Mouse (Mus musculus) testis, adult 10 weeks (tissue): ENCODE measurements around the gene Rprd1b. TPM values are rescaled to one million over a fixed set of nuclear protein-coding genes. Genes with fewer than 3 reads are reported as not detected.

Source experiments
- polyA plus RNA-seq: library from polyadenylated mRNA; stranded (reverse); fragments of 350-450 nt; fragmentation: Illumina TruSeq; extraction: RNeasy Lipid Tissue Mini Kit (QIAGEN cat#74804); gene quantifications from one replicate; pipeline ENCODE4 v1.2.3, GENCODE M21; 2014; ENCODE audit warnings: low read depth, low replicate concordance

Gene Rprd1b
- 6.8 TPM for polyA plus RNA-seq

DNA sequence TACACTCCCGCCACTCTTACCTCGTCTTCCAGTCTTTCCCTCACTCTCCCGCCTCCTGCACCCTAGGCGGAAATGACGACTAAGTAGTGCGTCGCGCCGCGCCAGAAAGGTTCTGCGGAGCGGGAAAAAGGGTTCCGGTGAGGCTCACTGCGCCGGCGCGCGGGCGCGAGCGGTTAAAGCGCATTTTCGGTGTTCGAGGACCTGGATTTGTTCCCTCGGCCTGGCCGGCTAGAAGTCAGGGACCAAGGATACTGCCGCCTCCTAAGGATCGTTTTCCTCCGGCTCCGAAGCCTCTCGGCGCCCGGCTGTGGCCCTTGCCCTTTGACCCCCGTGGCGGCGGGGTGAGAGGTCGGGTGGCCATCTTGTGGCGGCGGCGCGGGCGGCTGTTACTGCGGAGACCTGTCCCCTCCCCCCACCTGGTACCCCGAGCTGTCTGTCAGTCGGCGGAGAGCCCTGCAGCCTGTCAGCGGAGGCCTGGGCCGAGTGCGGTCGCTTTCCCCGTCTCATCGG is at the start of gene Rprd1b, which contains the start of gene Tti1:
TSS of gene Rprd1b (plus strand) at position 144 of the 510 bp plus-strand sequence.
TSS of gene Tti1 (minus strand) at position 80 of the 510 bp plus-strand sequence.

DNA sequence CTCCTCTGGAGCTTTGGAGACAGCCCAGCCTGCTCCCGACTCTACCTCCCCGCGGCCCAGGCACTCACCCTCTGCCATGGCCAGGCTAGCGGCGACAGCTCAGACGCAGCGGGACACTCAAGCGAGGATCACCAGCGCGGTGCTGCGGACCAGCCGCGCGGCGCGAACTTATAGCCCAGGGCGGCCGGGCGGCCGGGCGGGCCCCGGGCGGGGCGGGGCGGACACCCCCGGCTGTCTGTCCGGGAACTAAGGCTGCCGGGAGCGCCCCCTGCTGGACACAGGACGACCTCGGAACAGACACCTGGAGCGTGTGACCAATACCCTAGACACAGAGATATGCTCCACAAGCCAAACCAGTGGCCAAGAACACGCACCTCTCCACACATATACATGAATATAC is 117.9 kb downstream of the Rprd1b start, which contains the start of gene Tgm2:
TSS of gene Tgm2 (minus strand) at position 214 of the 400 bp plus-strand sequence.

Other genes with a start within 250 kb of the Rprd1b start
- not detected for gene Vstm2l, start 113.8 kb upstream of the Rprd1b start, polyA plus RNA-seq
- 13.9 TPM for gene Tti1, start 64 bp upstream of the Rprd1b start, polyA plus RNA-seq
- gene Tgm2, start 117.9 kb downstream of the Rprd1b start, polyA plus RNA-seq = 0.67 TPM
- 0.21 TPM for gene D630003M21Rik, start 200.7 kb downstream of the Rprd1b start, polyA plus RNA-seq
- 13.3 TPM for gene Bpi, start 229.6 kb downstream of the Rprd1b start, polyA plus RNA-seq